Mouse (Mus musculus): ENCODE results near the gene Gm10772.
"Not testable (repeated sequence)": the region's sequence is repeated elsewhere in the genome, so short reads cannot be mapped to it uniquely, and the experiment has no call there.

Gene Gm10772

GRCm38 (mm10) chr13:66227473-66227872 is at the start of gene Gm10772:
TSS of gene Gm10772 (minus strand) at chr13:66227573.
- DNase-seq: not testable (repeated sequence)

DNA sequence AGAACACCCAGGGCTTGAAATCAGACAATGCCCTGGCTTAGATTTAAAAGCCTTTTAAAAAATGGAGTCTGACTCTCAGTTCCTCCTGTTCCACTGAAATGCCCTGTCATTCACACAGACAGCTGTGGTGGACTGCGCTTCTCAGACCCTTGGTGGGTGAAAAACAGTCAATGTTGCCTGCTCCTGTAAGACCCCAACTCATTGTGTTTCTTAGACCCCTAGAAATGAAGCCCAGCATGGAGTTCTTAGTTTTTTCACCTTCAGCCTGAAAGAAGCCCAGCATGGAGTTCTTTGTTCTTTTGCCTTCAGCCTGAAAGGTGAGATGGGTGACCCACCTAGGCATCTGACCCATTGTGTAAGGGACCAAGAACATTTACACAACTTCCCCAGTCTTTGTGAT is 36.5 kb upstream of the Gm10772 start:
- DNase-seq: not testable (repeated sequence)

- not testable (repeated sequence) for DNase-seq
Measured at GRCm38 (mm10) chr13:66263141-66263540, 35.8 kb upstream of the Gm10772 start.

GRCm38 (mm10) chr13:66214349-66214748 is 13.0 kb downstream of the Gm10772 start:
- DNase-seq: no peak

GRCm38 (mm10) chr13:66213811-66214210 is 13.6 kb downstream of the Gm10772 start:
- not testable (repeated sequence) for DNase-seq

DNA sequence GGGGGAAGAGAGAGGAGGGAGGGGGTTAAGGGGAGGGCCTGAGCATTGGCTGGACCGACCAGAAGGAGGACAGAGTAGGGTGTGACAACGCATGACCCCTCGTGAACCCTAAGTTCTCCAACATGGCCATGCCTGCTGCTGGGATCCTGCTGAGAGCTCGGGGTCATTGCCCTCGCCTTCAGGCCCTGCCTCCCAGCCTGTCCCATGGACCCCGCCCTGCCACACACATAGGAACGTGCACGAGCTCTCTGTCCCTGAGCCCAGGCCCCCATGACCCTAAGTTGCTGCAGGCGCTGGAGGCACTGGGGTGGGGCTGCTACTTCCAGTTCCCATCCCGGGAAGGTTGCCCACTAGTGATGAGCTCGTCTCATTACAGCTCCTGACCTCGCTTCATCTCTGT is 48.2 kb downstream of the Gm10772 start:
- DNase-seq: not testable (repeated sequence)
